Mouse (Mus musculus) heart, embryonic 14.5 days (tissue): ENCODE data around the gene Magi2. TPM values are rescaled to one million over a fixed set of nuclear protein-coding genes. Genes with fewer than 3 reads are reported as not detected.

Source experiments
- ATAC-seq: fragments of 200-750 bp; cut with Nextera tagmentation; 2 replicates; pipeline ENCODE4 v1.8.0; 2017; ENCODE audit warnings: low read depth, moderate TSS enrichment; ENCODE audit not compliant: insufficient number of reproducible peaks, insufficient read depth, low FRiP score
- H3K27ac ChIP-seq, 2 experiments: fragments of 200-500 bp in 1 of 2; fragments of 300-500 bp in 1 of 2; sonication (generic) in 1 of 2; replicated peaks in 1 of 2; 2 replicates each; pipeline ENCODE4 v1.5.1; 2012 to 2014; ENCODE audit warnings: low read depth in 2 of 2, low read length in 2 of 2, control low read depth in 1 of 2, mild to moderate bottlenecking in 1 of 2, mixed read lengths in 1 of 2; ENCODE audit not compliant: control insufficient read depth in 1 of 2, insufficient read depth in 1 of 2
- H3K27me3 ChIP-seq: fragments of 300-500 bp; sonication (generic); 2 replicates; pipeline ENCODE4 v1.6.1; 2014; ENCODE audit warnings: mild to moderate bottlenecking, low read length, control low read depth; ENCODE audit not compliant: control insufficient read depth, insufficient read depth
- H3K36me3 ChIP-seq: fragments of 300-500 bp; sonication (generic); 2 replicates; pipeline ENCODE4 v1.6.1; 2014; ENCODE audit warnings: mild to moderate bottlenecking, control low read depth, low read length, mixed read lengths; ENCODE audit not compliant: control insufficient read depth, insufficient read depth
- H3K4me1 ChIP-seq, 2 experiments: fragments of 200-500 bp in 1 of 2; fragments of 300-500 bp in 1 of 2; sonication (generic) in 1 of 2; 2 replicates each; pipeline ENCODE4 v1.6.1; 2012 to 2014; ENCODE audit warnings: low read length in 2 of 2, control low read depth in 1 of 2, mixed read lengths in 1 of 2; ENCODE audit not compliant: control insufficient read depth in 2 of 2, insufficient read depth in 2 of 2
- H3K4me2 ChIP-seq: fragments of 300-500 bp; sonication (generic); 2 replicates; pipeline ENCODE4 v1.6.1; 2014; ENCODE audit warnings: mild to moderate bottlenecking, low read length
- H3K4me3 ChIP-seq, 2 experiments: fragments of 200-500 bp in 1 of 2; fragments of 300-500 bp in 1 of 2; sonication (generic) in 1 of 2; 2 replicates each; pipeline ENCODE4 v1.5.1; 2012 to 2014; ENCODE audit warnings: low read length in 2 of 2, mild to moderate bottlenecking in 2 of 2, control low read depth in 1 of 2, low read depth in 1 of 2, moderate library complexity in 1 of 2; ENCODE audit not compliant: control insufficient read depth in 1 of 2, insufficient read depth in 1 of 2
- H3K9ac ChIP-seq: fragments of 300-500 bp; sonication (generic); 2 replicates; pipeline ENCODE4 v1.6.1; 2014; ENCODE audit warnings: mild to moderate bottlenecking, low read length
- H3K9me3 ChIP-seq: fragments of 300-500 bp; sonication (generic); 2 replicates; pipeline ENCODE4 v1.6.1; 2016; ENCODE audit warnings: low read length, control low read depth; ENCODE audit not compliant: control insufficient read depth
- WGBS: fragments of 180-500 bp; shearing (Covaris S2); extraction: QIAGEN DNeasy Blood & Tissue Kit; methylation state at CpG from one replicate; pipeline ENCODE4 v1.1.7; 2014; 5-methylcytosine and 5-hydroxymethylcytosine counted together
- polyA plus RNA-seq: library from polyadenylated mRNA; unstranded; fragments of >200 nt; fragmentation: Nextera tagmentation; extraction: Ambion mirVana; gene quantifications from 2 replicates; pipeline ENCODE4 v1.2.1, GENCODE M21; 2014

The Magi2 gene
- polyA plus RNA-seq, 1 experiment from 2014 or later: 3.4 TPM

DNA sequence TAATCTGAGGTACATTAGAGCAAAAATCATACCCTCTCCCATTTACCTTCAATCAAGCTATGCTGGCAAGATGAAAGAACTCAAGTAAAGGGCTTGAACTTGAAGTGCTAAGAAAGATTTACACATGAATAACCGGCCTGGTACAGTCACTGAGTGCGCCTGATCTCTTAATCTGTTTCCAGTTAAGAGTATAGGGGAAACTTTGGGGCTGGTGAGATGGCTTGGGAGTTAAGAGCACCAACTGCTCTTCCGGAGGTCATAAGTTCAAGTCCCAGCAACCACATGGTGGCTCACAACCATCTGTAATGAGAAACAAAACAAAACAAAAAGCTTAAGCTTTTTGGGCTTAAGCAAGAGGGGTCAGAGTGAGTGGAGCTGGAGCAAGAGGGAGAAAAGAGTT lies 1451.7 kb downstream of the Magi2 start:
- no peaks in the 10 kb centered on the region for H3K4me1 ChIP-seq
- no peaks in the 10 kb centered on the region for H3K36me3 ChIP-seq
- H3K4me3 ChIP-seq: no peak overlapping the region
- ATAC-seq: no peak
- no peak overlapping the region for H3K27ac ChIP-seq
- H3K9me3 ChIP-seq: no peaks in the 10 kb centered on the region
- 61% methylated on average over 3 of the region's 3 CpGs for WGBS
- H3K4me2 ChIP-seq: no peak overlapping the region
- H3K9ac ChIP-seq: no peak overlapping the region
- H3K27me3 ChIP-seq: no peaks in the 10 kb centered on the region

DNA sequence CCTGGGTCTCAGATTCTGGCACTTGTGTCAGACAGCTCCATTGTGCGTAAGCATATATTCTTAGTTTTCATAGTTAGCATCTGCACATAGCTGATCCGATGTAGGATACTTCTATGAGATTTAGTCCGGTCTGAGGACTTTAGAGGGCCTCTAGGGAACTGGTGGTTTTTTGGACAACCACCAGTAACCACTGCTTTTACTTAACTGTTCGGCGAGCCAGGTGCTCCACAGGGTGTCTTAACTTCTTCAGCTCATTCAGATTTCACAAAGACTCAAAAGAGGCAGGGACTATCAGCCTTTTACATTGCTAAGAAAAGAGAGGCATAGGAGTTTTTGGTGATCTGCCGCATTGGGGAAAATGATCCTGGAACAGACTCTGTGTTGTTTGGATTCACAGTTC lies 1453.1 kb downstream of the Magi2 start:
- Histone ChIP-seq H3K9ac (no peak overlapping the region), H3K27ac (no peak overlapping the region), H3K36me3 (no peaks in the 10 kb centered on the region), H3K4me3 (no peak overlapping the region), H3K4me1 (no peaks in the 10 kb centered on the region), H3K9me3 (no peaks in the 10 kb centered on the region), H3K27me3 (no peaks in the 10 kb centered on the region), H3K4me2 (no peak overlapping the region)
- 86% methylated on average over 6 of the region's 6 CpGs for WGBS
- no peak for ATAC-seq

DNA sequence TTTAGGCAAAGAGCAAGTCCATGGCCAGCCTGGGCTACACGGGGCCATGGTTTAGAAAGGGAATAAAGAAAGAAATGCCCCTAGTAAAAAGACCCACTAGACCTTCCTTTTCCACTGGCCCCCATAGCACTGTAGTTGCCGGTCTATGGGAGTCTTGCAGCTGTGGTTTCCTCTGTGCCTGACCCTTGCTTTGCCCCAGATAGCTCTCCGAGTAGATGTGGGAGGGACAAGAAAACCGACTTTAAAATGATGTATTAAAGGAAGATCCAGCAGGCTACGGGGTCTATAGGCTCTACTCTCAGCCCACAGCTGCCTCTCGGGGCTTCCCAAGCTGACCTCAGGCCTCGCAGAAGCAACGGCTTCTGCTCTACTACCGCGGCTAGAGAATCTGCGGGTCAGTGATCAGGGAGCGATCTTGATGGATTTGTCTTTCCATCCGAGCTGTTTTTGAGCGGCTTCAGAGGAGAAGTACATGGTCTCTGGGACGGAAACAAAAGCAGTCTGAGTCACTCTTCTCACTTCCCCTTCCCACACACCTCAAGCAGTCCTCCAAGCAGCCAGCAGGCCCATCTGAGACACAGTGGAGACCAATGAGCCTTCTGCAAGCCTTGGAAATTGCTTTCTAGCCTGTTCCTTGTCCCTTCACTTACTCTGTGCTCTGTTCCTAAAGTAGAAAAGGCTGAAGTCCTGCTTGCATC lies 1454.1 kb downstream of the Magi2 start:
- no peak overlapping the region for H3K4me3 ChIP-seq
- H3K9me3 ChIP-seq: no peaks in the 10 kb centered on the region
- no peak overlapping the region for H3K9ac ChIP-seq
- no peaks in the 10 kb centered on the region for H3K36me3 ChIP-seq
- no peak for ATAC-seq
- WGBS: 80% methylated on average over 15 of the region's 15 CpGs
- no peak overlapping the region for H3K4me2 ChIP-seq
- no peak overlapping the region for H3K27ac ChIP-seq
- no peaks in the 10 kb centered on the region for H3K27me3 ChIP-seq
- no peaks in the 10 kb centered on the region for H3K4me1 ChIP-seq

- Histone ChIP-seq H3K27me3 (no peaks in the 10 kb centered on the region), H3K9me3 (no peaks in the 10 kb centered on the region), H3K27ac (no peak overlapping the region), H3K4me2 (no peak overlapping the region), H3K4me1 (no peaks in the 10 kb centered on the region), H3K36me3 (no peaks in the 10 kb centered on the region), H3K4me3 (no peak overlapping the region), H3K9ac (no peak overlapping the region)
- no peak for ATAC-seq
- 79% methylated on average over 10 of the region's 10 CpGs for WGBS
Measured at GRCm38 (mm10) chr5:20681660-20682059, 1454.8 kb downstream of the Magi2 start.

DNA sequence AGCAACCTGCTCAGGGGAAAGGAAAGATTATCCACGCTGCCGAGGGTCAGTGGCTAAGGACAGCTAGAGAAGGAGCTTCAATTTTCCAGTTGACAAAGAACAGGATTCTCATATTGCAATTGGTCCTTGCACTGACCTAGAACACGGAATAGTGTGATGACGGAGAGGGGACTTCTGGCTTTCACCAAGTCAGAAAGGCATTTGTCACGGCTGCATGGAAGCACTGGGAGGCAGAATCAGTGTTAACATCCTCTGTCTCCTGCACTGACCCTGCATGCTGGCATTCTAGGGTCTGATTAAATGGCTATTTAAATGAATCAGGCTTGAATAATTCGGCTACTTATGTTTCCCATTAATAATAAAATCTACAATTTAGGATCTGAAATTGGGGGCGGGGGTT lies 1455.4 kb downstream of the Magi2 start:
- Histone ChIP-seq H3K9me3 (no peaks in the 10 kb centered on the region), H3K27ac (no peak overlapping the region), H3K4me3 (no peak overlapping the region), H3K36me3 (no peaks in the 10 kb centered on the region), H3K4me1 (no peaks in the 10 kb centered on the region), H3K4me2 (no peak overlapping the region), H3K27me3 (no peaks in the 10 kb centered on the region), H3K9ac (no peak overlapping the region)
- 56% methylated on average over 7 of the region's 7 CpGs for WGBS
- no peak for ATAC-seq

- Histone ChIP-seq H3K4me3 (no peak overlapping the region), H3K27ac (no peak overlapping the region), H3K27me3 (no peaks in the 10 kb centered on the region), H3K4me1 (no peaks in the 10 kb centered on the region), H3K9ac (no peak overlapping the region), H3K9me3 (no peaks in the 10 kb centered on the region), H3K4me2 (no peak overlapping the region), H3K36me3 (no peaks in the 10 kb centered on the region)
- ATAC-seq: no peak
- 77% methylated on average over 6 of the region's 6 CpGs for WGBS
Measured at GRCm38 (mm10) chr5:20684112-20684511, 1457.3 kb downstream of the Magi2 start.

- peaks cover 4% of the 10 kb centered on the region; the same call in 1 of the 2 replicates for H3K9me3 ChIP-seq
- no peaks in the 10 kb centered on the region for H3K36me3 ChIP-seq
- WGBS: 92% methylated on average over 3 of the region's 3 CpGs
- no peak overlapping the region for H3K4me3 ChIP-seq
- no peaks in the 10 kb centered on the region for H3K27me3 ChIP-seq
- no peaks in the 10 kb centered on the region for H3K4me1 ChIP-seq
- H3K27ac ChIP-seq: no peak overlapping the region
- H3K4me2 ChIP-seq: no peak overlapping the region
- H3K9ac ChIP-seq: no peak overlapping the region
- no peak for ATAC-seq
Measured at GRCm38 (mm10) chr5:20692230-20692629, 1465.4 kb downstream of the Magi2 start.

GRCm38 (mm10) chr5:20699116-20699515 lies 1472.3 kb downstream of the Magi2 start:
- H3K4me2 ChIP-seq: no peak overlapping the region
- ATAC-seq: no peak
- H3K4me1 ChIP-seq: no peaks in the 10 kb centered on the region

More at GRCm38 (mm10) chr5:20699116-20699515, 1472.3 kb downstream of the Magi2 start:
- Histone ChIP-seq H3K9me3 (no peaks in the 10 kb centered on the region), H3K36me3 (no peaks in the 10 kb centered on the region), H3K27ac (no peak overlapping the region), H3K9ac (no peak overlapping the region), H3K4me3 (no peak overlapping the region), H3K27me3 (no peaks in the 10 kb centered on the region)
- WGBS: 71% methylated on average over 5 of the region's 5 CpGs
